Mouse (Mus musculus): ENCODE data around the gene Gm27021. TPM values are rescaled to one million over a fixed set of nuclear protein-coding genes. Genes with fewer than 3 reads are reported as not detected.

The Gm27021 gene
- total RNA-seq, 2 experiments from 2014 or later: not detected

- DNase-seq (ENCODE audit: low spot score in 2 of 2): peak; percentile 49 to 75
Observed at GRCm38 (mm10) chr8:120607885-120608284, 60.0 kb downstream of the Gm27021 start.

GRCm38 (mm10) chr8:120607460-120607859, 60.4 kb downstream of the Gm27021 start:
- DNase-seq (ENCODE audit: low spot score in 2 of 2): no peak

GRCm38 (mm10) chr8:120602672-120603071, 65.2 kb downstream of the Gm27021 start:
- DNase-seq (ENCODE audit: low spot score in 2 of 2): no peak

GRCm38 (mm10) chr8:120599504-120599903, 68.4 kb downstream of the Gm27021 start:
- DNase-seq (ENCODE audit: low spot score in 2 of 2): peak; percentile 80 to 85

GRCm38 (mm10) chr8:120598579-120598978, 69.3 kb downstream of the Gm27021 start:
- peak; percentile 43 to 60 for DNase-seq (ENCODE audit: low spot score in 2 of 2)

GRCm38 (mm10) chr8:120595963-120596362, 71.9 kb downstream of the Gm27021 start:
- DNase-seq (ENCODE audit: low spot score in 2 of 2): peak in 1 of 2 experiments; percentile 48

GRCm38 (mm10) chr8:120594571-120594970, 73.3 kb downstream of the Gm27021 start:
- no peak for DNase-seq (ENCODE audit: low spot score in 2 of 2)

GRCm38 (mm10) chr8:120591587-120592292, 76.1 kb downstream of the Gm27021 start:
- no peak for DNase-seq (ENCODE audit: low spot score in 2 of 2)

- peak in 1 of 2 experiments; percentile 57 for DNase-seq (ENCODE audit: low spot score in 2 of 2)
Observed at GRCm38 (mm10) chr8:120589921-120590320, 78.0 kb downstream of the Gm27021 start.

DNA sequence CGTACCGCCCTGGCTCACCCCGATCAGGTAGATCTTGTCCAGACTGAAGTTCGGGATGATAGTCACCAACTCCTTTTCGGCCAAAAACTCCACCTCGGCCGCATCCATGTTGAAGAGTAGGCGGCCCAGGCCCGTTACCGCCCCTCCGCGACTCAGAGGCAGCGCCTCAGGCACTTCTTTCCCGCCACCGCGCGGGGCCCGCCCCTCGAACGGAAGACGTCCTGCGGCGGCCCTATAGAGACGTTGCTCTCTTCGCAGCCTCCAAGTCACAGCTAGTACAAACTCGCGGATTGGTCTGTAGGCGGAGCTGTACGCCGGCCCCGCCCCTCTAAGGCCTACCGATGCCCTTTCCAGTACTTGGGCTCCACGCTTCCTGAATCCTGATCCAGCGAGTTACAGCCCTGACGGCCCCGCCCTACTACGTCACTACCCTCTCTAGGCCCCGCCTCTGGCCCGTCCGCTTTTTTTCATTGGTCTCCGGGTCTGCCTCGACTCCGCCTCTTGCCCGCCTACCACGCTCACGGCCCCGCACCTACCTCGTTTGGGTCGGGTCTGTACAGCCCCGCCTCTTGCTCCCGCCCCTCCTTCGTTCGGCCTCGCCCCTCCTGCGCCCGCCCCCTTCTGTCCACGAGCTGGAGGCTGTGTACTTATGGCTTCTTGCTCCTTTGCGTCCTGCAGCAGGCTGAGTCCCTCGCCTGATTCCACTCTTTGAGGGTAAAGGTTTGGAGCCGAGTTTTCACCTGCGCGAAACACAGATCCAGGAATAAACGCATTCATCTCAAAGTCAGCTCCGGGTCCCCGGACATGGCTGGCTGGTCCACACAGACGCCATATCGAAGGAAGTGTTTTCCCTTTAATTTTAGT, 78.7 kb downstream of the Gm27021 start, which contains the start of gene Gins2:
Gene Gins2 (minus strand): TSS at position 397 of the 864 bp plus-strand sequence.
- DNase-seq (ENCODE audit: low spot score in 2 of 2): peak; percentile 96 to 98

- DNase-seq (ENCODE audit: low spot score in 2 of 2): no peak
Observed at GRCm38 (mm10) chr8:120585521-120585920, 82.4 kb downstream of the Gm27021 start.

- no peak for DNase-seq (ENCODE audit: low spot score in 2 of 2)
Observed at GRCm38 (mm10) chr8:120581811-120582210, 86.1 kb downstream of the Gm27021 start.

- no peak for DNase-seq (ENCODE audit: low spot score in 2 of 2)
Observed at GRCm38 (mm10) chr8:120581329-120581728, 86.5 kb downstream of the Gm27021 start.

- no peak for DNase-seq (ENCODE audit: low spot score in 2 of 2)
Observed at GRCm38 (mm10) chr8:120580336-120581000, 87.4 kb downstream of the Gm27021 start.

DNA sequence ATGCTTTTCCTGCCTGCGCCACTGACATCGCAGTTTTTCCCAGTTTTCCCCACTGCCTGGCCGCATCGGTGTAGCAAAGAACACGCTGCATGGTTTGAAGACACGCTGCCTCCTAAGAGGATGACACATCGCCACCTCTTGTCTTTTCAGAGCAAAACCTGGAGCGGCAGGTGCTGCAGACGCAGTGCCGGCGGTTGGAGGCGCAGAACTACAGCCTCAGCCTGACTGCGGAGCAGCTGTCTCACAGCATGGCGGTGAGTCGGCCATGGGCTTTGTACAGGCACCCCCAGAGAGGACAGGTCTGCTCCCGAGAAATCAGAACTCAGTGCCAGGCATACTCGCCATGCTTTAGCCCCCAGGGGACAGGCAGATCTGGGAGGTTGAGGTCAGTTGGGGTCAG, 90.1 kb downstream of the Gm27021 start:
- no peak for DNase-seq (ENCODE audit: low spot score in 2 of 2)

GRCm38 (mm10) chr8:120575801-120576200, 92.1 kb downstream of the Gm27021 start:
- DNase-seq (ENCODE audit: low spot score in 2 of 2): no peak

DNA sequence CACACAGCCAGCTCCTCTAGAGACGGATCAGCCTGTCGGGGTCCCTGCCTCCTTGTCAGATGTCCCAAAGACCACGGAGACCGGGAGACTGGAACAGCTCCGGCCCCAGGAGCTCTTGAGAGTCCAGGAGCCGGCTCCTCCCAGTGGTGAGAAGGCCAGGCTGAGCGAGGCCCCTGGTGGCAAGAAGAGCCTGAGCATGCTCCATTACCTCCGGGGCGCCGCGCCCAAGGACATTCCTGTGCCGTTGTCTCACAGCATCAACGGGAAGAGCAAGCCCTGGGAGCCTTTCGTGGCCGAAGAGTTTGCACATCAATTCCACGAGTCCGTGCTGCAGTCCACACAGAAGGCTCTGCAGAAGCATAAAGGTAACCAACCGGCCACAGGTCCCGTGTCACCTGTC, 92.9 kb downstream of the Gm27021 start:
- DNase-seq (ENCODE audit: low spot score in 2 of 2): no peak

GRCm38 (mm10) chr8:120573866-120574265, 94.0 kb downstream of the Gm27021 start:
- DNase-seq (ENCODE audit: low spot score in 2 of 2): no peak

DNA sequence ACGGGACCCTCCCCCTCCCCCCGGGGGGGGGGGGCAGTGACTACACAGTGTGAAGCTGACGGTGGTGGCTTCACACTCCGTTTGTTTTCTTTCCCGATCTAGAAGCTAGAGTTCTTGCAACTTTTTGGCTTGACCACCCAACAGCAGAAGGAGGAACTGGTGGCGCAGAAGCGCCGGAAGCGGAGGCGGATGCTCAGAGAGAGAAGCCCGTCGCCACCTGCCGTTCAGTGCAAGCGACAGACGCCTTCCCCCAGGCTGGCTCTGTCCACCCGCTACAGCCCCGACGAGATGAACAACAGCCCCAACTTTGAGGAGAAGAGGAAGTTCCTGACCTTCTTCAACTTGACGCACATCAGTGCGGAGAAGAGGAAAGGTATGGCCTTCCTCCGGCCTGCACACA, 95.3 kb downstream of the Gm27021 start:
- no peak for DNase-seq (ENCODE audit: low spot score in 2 of 2)

GRCm38 (mm10) chr8:120571561-120571960, 96.3 kb downstream of the Gm27021 start:
- DNase-seq (ENCODE audit: low spot score in 2 of 2): no peak

- peak; percentile 67 to 73 for DNase-seq (ENCODE audit: low spot score in 2 of 2)
Observed at GRCm38 (mm10) chr8:120569939-120570715, 97.8 kb downstream of the Gm27021 start.
